Mouse (Mus musculus): Measurements from ENCODE around the gene Mgat4b. TPM values are rescaled to one million over a fixed set of nuclear protein-coding genes. Genes with fewer than 3 reads are reported as not detected.
A peak's percentile ranks its signal among the peaks of the same experiment; 100 is the strongest.

Mgat4b gene
- total and polyA plus RNA-seq, 3 experiments = 56.7 to 82.0 (median 78.6) TPM

- Histone ChIP-seq H3K4me1 (ENCODE audit: control insufficient read depth, insufficient read depth, low read length) (no peaks in the 10 kb centered on the region), H3K27me3 (ENCODE audit: control insufficient read depth, insufficient read depth, low read length) (no peaks in the 10 kb centered on the region), H3K27ac (no peak overlapping the region), H3K4me3 (no peak overlapping the region), H3K79me2 (replicated peaks; ENCODE audit: control insufficient read depth, insufficient read depth, low read length) (no peaks in the 10 kb centered on the region), H3K9ac (ENCODE audit: low read depth, low read length) (no peak overlapping the region), H3K36me3 (ENCODE audit: control insufficient read depth, insufficient read depth, low read length) (no peaks in the 10 kb centered on the region)
- 72% methylated on average over 4 of the region's 4 CpGs for WGBS
- intact Hi-C loops (cut with DNase I) = no loop called here
- no peak for DNase-seq
- TF ChIP-seq POLR2A (IDR thresholded peaks at IDR 0.05; ENCODE audit: insufficient read depth, low read depth, low read length) (no peak), CTCF (IDR thresholded peaks at IDR 0.05) (no peak), EP300 (IDR thresholded peaks at IDR 0.05; ENCODE audit: insufficient read depth, low read depth, low read length) (no peak)
Observed at GRCm38 (mm10) chr11:50194793-50195192, 15.9 kb upstream of the Mgat4b start.

GRCm38 (mm10) chr11:50197500-50197899 lies 13.2 kb upstream of the Mgat4b start:
- Histone ChIP-seq H3K4me3 (no peak overlapping the region), H3K27me3 (ENCODE audit: control insufficient read depth, insufficient read depth, low read length) (no peaks in the 10 kb centered on the region), H3K36me3 (ENCODE audit: control insufficient read depth, insufficient read depth, low read length) (no peaks in the 10 kb centered on the region; the same call in 1 of the 2 replicates), H3K4me1 (ENCODE audit: control insufficient read depth, insufficient read depth, low read length) (no peaks in the 10 kb centered on the region), H3K27ac (no peak overlapping the region), H3K9ac (ENCODE audit: low read depth, low read length) (no peak overlapping the region), H3K79me2 (replicated peaks; ENCODE audit: control insufficient read depth, insufficient read depth, low read length) (no peaks in the 10 kb centered on the region)
- DNase-seq = no peak
- intact Hi-C loops (cut with DNase I) = no loop called here
- no peak for TF ChIP-seq CTCF (IDR thresholded peaks at IDR 0.05)
- no peak for TF ChIP-seq EP300 (IDR thresholded peaks at IDR 0.05; ENCODE audit: insufficient read depth, low read depth, low read length)
- no peak; the same call in 1 of the 2 replicates for TF ChIP-seq POLR2A (IDR thresholded peaks at IDR 0.05; ENCODE audit: insufficient read depth, low read depth, low read length)
- WGBS = 82% methylated on average over 4 of the region's 4 CpGs

- intact Hi-C loops (cut with DNase I) = no loop called here
- H3K27ac ChIP-seq = no peak overlapping the region
- no peak overlapping the region for H3K9ac ChIP-seq (ENCODE audit: low read depth, low read length)
- no peaks in the 10 kb centered on the region for H3K79me2 ChIP-seq (replicated peaks; ENCODE audit: control insufficient read depth, insufficient read depth, low read length)
- no peak for DNase-seq
- no peaks in the 10 kb centered on the region for H3K27me3 ChIP-seq (ENCODE audit: control insufficient read depth, insufficient read depth, low read length)
- H3K36me3 ChIP-seq (ENCODE audit: control insufficient read depth, insufficient read depth, low read length) = no peaks in the 10 kb centered on the region; the same call in 1 of the 2 replicates
- no peaks in the 10 kb centered on the region for H3K4me1 ChIP-seq (ENCODE audit: control insufficient read depth, insufficient read depth, low read length)
- H3K4me3 ChIP-seq = no peak overlapping the region
- TF ChIP-seq POLR2A (IDR thresholded peaks at IDR 0.05; ENCODE audit: insufficient read depth, low read depth, low read length) (no peak), EP300 (IDR thresholded peaks at IDR 0.05; ENCODE audit: insufficient read depth, low read depth, low read length) (no peak), CTCF (IDR thresholded peaks at IDR 0.05) (no peak)
- 71% methylated on average over 4 of the region's 5 CpGs for WGBS
Observed at GRCm38 (mm10) chr11:50198219-50198846, 12.4 kb upstream of the Mgat4b start.

GRCm38 (mm10) chr11:50198916-50199315 lies 11.8 kb upstream of the Mgat4b start:
- Histone ChIP-seq H3K79me2 (replicated peaks; ENCODE audit: control insufficient read depth, insufficient read depth, low read length) (no peaks in the 10 kb centered on the region), H3K27me3 (ENCODE audit: control insufficient read depth, insufficient read depth, low read length) (no peaks in the 10 kb centered on the region), H3K9ac (ENCODE audit: low read depth, low read length) (no peak overlapping the region), H3K4me3 (no peak overlapping the region), H3K36me3 (ENCODE audit: control insufficient read depth, insufficient read depth, low read length) (no peaks in the 10 kb centered on the region; the same call in 1 of the 2 replicates), H3K27ac (no peak overlapping the region), H3K4me1 (ENCODE audit: control insufficient read depth, insufficient read depth, low read length) (no peaks in the 10 kb centered on the region)
- WGBS = 85% methylated on average over 2 of the region's 2 CpGs
- intact Hi-C loops (cut with DNase I) = no loop called here
- DNase-seq = no peak
- TF ChIP-seq CTCF (IDR thresholded peaks at IDR 0.05) (no peak), POLR2A (IDR thresholded peaks at IDR 0.05; ENCODE audit: insufficient read depth, low read depth, low read length) (0 out of 2 replicates have a peak, but pooled peaks have one; percentile 31)

- no peak for TF ChIP-seq POLR2A (IDR thresholded peaks at IDR 0.05; ENCODE audit: insufficient read depth, low read depth, low read length)
- TF ChIP-seq EP300 (IDR thresholded peaks at IDR 0.05; ENCODE audit: insufficient read depth, low read depth, low read length) = no peak
- no peak for TF ChIP-seq CTCF (IDR thresholded peaks at IDR 0.05)
- Histone ChIP-seq H3K9ac (ENCODE audit: low read depth, low read length) (no peak overlapping the region), H3K27ac (no peak overlapping the region), H3K79me2 (replicated peaks; ENCODE audit: control insufficient read depth, insufficient read depth, low read length) (no peaks in the 10 kb centered on the region), H3K27me3 (ENCODE audit: control insufficient read depth, insufficient read depth, low read length) (no peaks in the 10 kb centered on the region), H3K36me3 (ENCODE audit: control insufficient read depth, insufficient read depth, low read length) (peaks cover 10% of the 10 kb centered on the region), H3K4me1 (ENCODE audit: control insufficient read depth, insufficient read depth, low read length) (no peaks in the 10 kb centered on the region; the same call in 1 of the 2 replicates), H3K4me3 (no peak overlapping the region)
- DNase-seq = no peak
- intact Hi-C loops (cut with DNase I) = no loop called here
- 28% methylated on average over 8 of the region's 8 CpGs for WGBS
Observed at GRCm38 (mm10) chr11:50200613-50201012, 10.1 kb upstream of the Mgat4b start.

GRCm38 (mm10) chr11:50201590-50201989 lies 9.1 kb upstream of the Mgat4b start:
- TF ChIP-seq EP300 (IDR thresholded peaks at IDR 0.05; ENCODE audit: insufficient read depth, low read depth, low read length) (no peak), CTCF (IDR thresholded peaks at IDR 0.05) (no peak), POLR2A (IDR thresholded peaks at IDR 0.05; ENCODE audit: insufficient read depth, low read depth, low read length) (no peak)
- Histone ChIP-seq H3K9ac (ENCODE audit: low read depth, low read length) (no peak overlapping the region), H3K79me2 (replicated peaks; ENCODE audit: control insufficient read depth, insufficient read depth, low read length) (no peaks in the 10 kb centered on the region), H3K36me3 (ENCODE audit: control insufficient read depth, insufficient read depth, low read length) (peaks cover 19% of the 10 kb centered on the region), H3K4me3 (no peak overlapping the region), H3K27me3 (ENCODE audit: control insufficient read depth, insufficient read depth, low read length) (no peaks in the 10 kb centered on the region), H3K27ac (no peak overlapping the region), H3K4me1 (ENCODE audit: control insufficient read depth, insufficient read depth, low read length) (peaks cover 3% of the 10 kb centered on the region)
- DNase-seq = no peak
- intact Hi-C loops (cut with DNase I) = no loop called here
- WGBS = 94% methylated on average over 3 of the region's 3 CpGs

Measured in heart, adult 2 months (tissue).